Mouse (Mus musculus) ovary, postnatal 36 days (tissue): ENCODE measurements at regions not wholly inside any gene's neighbourhood (a gene's known extent, or its start where the extent isn't known, plus 50 kb on each side); places are given as distances from the start of the nearest gene placed in this dataset.

Source experiments
- DNase-seq: peaks from one replicate; pipeline ENCODE4 v3.0.0; 2022; ENCODE audit warnings: low spot score, mixed read lengths

DNA sequence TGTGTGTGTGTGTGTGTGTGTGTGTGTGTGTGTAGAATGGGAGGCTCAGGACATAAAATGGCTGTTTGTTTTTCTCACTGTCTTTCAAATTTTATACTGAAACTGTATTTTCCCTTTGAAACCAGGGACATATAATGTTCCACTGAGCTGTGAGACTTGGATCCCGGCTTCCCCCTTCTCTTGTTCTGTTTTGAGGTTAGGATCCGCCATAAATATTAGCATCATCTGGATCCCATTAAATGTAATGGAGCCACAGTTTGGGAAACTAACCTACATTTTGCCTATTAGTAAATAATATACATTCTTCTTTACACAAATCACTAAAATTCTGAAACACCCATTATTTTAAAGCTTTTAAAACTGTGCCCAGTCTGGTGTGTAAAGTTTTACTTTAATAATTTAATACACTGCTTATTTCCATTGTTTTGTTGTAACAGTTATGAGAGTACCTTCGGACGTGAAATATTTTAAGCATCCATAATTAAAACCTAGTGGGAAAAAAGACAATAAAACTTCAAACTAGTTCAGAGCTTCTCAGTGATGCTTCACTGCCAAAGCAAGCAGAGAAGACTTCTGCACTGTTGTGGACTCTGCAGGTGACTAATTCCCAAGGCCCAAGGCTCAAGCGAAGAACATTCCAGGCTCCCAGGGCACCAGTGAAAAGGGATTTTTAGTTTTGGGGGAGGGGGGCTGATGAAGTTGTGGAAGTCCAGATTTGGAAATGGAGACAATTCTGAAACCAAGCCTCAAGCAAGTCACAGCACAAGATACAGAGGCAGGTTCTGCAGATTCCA, 684.9 kb downstream of the Fat4 start:
- no peak for DNase-seq

DNA sequence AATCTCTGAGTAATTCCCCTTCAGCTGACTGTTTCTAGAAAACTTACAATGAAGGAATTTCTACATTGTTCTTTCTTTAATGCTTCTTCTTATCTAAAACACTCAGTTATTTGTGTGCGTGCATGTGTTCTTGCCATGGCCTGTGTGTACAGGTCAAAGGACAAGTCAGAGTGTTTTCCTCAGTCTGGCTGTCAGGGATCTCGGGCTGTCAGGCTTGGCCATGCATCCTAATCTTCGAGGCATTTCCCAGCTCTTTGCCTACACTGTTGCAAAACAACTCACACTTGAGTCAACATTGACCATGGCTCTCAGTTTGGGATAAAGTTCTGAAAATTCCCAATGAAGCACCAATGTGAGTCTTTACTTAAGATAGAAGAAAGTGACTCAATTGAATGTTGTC, 688.5 kb downstream of the Fat4 start:
- DNase-seq, result no peak

DNA sequence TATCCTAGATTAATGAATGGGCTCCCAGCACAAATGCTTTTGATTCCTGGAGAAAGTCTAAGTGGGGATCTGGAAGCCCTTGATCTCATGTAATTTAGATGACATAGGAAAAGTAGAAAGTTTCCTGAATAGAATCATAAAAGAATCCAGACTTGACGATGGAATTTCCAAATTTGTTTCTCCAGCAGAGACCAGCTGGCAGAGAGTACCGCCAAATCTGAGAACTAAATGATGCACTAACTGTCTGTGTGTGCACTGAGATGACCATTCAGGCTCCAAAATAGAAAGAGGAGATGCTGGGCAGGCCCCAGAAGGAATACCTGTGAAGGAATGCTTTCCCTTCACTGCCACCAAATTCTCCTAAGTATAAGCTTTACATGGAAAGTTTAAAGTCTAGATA, 704.6 kb downstream of the Fat4 start:
- no peak for DNase-seq

DNA sequence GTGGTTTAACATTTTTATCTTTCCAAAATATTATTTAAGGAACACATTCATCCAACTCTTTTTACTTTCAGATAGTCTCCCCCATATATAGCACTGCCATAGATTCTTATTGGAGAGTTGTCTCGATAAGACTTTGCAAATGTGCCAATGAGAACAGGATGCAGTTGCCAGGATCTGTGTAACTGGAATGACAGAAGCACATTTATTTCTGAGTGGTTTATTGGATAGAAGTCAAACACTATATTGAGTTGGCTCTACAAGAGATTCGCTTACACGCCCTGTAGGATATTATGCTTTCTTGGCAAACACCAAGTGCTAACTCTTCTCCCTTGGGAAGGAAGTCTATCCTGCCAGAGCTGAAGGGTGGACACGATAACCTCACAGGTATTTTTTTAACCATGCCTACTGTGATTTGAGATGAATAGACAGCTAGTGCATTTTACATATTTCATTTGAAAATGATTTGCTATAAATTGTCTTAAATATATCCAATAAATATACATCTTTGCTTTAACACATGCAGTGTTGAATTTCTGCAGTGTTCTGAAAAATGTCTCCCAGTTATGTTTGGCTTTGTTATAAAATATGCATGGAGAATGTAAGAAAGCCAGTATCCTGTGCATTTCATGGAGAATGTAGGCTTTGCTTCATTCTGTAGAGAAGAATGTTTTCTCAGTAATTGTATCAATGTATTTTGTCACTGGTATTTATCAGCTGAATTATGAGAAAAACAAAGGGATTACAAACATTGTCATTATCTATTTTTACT, 705.8 kb downstream of the Fat4 start:
- no peak for DNase-seq

DNA sequence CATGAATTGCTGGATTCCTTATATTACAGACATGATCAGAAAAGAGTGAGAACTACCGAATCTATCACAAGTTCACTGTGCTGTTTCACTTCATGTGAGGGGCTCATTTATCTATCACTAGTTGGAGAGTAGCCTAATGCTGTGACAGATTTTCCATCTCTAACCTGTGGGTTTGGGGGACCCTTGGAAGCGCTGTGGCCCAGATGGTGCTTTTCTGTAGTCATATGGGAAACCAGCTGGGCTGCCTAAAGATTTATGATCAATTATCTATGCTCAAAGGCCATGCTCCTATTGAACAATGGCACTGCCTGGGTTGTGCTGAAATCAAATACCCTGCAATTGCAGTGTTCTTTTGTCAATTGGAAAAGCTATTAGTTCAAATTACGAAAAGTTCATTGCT, 723.2 kb downstream of the Fat4 start:
- no peak for DNase-seq

DNA sequence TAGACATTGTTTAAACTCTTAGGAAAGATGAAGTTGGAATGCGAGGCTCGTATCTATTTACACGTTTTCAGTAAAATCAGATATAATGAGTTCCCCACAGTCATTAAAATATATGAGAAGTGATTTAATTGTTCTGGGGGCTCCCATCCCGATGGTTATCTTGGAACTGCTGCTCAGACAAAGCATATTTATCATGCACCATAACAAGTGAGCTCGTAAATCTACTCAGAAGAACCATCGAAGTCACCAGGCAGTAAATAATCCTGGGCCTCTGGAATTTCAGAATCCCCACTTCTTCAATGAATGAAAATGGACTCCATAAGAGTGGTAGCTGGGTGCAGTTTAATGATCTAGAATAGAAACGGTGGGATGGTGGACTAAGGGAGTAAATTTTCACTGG, 725.7 kb downstream of the Fat4 start:
- DNase-seq, result no peak

DNA sequence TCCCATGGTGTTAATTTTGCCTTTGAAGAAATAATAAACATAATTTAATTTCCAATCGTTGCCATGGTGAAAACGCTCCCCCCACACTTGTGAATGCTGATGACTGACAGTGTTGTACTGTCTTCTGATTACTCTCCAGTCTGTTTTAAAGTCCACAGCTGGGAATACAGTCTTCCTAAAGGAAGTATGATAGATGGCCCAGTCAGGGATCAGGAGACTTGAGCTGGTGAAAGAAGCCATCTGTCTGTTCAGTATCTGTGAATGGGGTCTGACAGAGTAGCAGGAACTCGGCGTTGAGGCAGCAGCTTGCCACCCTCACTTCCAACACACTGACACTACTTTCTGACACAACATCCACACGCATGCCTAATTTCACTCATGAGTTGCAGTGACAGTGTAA, 751.2 kb downstream of the Fat4 start:
- no peak for DNase-seq

DNA sequence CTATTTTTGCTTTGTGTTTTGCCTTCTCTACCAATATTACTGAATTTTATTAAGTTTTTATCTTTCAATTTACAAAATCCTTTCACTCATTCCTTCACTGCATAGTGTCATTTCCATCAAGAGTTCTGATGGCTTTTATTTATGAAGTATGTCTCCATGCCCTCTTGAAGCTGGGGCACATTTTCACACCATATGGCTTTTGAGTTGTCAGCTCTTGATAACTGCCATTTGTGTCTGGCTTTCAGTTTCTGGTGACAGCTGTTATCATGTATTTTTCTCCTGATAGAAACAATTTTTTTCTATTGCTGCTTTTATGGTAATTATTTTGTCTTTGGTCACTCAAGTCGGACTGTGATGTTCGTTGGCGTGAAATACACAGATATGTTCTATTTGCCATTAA, 756.5 kb downstream of the Fat4 start:
- DNase-seq, result no peak

DNA sequence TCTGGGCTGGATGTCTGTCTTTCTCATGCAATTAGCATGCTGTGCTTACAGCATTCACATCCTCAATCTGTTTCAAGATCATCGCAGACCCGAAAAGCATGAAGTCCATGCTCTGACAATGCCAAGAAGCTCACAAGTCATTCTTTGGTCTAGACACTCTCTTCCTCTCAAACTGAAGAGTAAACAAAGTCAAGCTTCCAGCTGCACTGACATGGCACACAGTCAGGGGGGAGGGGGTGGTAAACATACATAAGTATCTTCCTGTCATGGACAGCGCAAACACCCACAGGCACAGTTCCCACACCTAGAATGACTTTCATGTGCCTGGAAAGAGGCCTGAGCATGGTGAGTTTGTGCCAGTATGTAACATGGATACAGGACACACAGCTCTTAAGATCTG, 780.1 kb downstream of the Fat4 start:
- no peak for DNase-seq

DNA sequence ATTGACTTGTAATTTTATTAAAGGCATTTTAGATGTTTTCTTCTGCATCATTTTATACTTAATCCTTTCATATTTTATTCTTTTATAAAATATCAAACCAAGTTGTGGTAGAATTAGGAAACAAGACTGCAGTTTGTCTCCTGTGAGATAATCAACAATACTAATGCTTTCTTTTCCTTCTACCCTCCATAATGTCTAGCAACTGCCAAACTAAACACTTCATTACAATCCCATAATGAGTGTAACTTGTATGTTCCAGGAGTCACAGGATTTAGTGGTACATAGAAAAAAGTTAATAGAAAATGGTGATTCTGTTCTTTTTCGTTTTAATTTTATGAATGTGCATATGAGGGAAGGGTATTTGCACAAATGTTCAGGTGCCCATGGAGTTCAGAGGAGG, 782.4 kb downstream of the Fat4 start:
- no peak for DNase-seq

DNA sequence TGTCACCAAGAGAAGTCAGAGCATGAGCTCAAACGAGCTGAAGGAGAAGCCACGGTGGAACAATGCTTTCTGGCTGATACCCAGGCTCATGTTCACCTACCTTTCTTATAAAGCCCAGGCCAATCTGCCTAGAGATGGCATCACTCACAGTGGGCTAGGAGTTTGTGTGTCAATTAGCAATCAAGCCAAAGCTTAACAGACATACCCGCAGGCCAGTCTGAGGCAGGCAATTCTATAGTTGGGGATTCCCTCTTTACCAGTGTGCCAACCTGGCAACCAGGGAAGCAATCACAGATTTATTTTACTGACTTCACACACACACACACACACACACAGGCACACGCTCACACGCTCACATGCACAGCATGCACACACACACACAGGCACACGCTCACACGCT, 787.3 kb downstream of the Fat4 start:
- no peak for DNase-seq

DNA sequence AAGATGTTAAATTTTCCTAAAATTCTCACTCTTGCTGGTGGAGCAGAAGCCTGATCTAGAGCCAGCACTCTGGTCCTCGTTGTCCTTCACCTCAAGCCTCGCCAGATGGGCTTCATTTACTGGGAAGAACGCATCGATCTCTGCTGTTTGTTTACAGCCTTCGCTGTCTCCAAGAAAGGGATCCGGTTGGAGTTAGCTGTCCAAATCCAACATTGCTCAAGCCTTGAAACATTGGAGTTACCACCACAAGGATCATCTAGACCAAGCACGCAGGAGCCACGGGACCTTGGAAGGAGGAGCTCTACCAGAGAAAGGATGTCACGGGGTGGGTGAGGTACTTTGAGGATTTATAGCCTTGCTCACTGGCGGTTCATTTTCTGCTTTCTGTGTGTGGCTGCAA, 788.2 kb downstream of the Fat4 start:
- DNase-seq, result no peak

DNA sequence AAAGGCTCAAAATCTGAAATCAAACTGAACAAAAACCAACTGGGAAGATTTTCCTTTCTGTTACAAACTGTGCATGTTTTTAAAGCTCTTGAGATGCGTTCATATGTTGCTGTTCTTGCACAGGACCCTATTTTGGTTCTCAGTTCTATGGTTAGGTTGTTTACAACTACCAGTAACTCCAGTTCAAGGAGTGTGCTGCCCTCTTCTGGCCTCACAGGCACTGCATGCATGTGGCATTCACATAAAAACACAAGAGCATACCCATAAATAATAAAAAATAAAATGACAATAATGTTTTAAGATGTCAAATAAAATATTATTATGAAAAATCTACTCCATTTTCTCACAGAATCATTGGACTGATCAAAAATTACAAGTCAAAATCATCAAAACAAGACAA, 818.9 kb downstream of the Fat4 start:
- DNase-seq, result no peak

DNA sequence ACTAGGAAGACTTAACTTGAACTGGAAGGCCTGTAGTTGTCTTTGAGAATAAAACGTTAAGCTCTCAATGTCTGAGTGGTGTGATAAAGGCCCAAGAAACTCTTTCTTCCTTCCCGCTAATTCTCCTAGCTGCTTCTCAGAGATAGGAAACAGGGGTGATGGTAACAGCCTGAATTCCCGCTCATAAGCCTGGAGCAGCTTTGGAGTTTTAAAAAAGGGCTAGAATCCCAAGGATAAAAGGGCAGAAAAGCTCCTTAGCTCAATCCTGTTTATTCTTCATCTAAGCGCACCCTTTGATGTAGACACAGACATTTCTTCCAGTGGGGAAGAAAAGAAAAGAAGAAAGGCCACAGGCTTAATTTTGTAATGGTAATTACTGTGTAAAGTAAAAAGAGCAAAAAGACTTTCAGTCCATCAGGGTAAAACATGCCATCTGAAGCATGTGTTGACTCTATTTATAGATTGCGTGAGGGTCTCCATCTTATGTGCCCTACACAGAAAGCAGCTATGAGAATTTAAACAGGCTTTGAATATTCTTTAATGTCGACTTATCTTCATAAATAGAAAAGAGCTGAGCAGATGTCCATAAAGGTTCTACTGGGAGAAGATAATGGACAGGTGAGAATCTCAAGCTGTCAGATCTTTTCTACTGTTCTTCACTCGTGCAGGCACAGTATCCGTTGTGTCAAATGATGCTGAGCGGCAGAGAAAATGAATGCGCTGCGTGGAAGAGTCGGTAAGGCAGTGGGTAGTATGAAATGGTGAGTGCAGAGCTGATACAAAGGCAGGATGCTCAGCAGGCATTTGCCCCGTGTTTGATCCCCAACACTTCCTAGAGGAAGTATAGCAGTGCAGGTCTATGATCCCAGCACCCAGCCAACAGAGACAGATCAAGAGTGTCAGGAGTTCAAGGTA, 818.0 kb upstream of the Intu start:
- no peak for DNase-seq

DNA sequence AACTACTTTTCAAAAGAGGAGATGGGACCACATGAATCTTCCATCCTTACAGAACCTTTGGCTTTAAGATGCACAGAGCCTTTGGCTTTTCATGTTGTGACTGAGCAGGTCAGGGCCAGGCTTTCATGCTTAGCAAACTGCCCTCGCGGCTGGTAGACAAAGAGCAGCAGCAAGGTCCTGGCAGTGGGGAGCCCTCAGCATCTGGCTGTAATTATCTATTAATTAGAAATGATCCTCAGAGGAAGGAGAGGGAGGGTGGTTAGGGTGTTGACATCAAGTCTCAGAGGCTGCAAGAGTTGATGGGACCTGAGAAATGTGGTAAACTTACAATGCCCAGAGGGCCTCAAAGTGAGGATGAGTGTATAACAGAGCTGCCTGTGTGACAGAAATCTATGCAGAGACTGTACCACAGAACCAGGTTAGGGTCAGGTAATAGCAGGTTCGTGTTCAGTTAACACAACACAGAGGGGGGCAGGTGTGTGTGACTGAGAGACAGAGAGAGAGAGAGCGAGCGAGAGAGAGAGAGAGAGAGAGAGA, 817.0 kb upstream of the Intu start:
- no peak for DNase-seq

DNA sequence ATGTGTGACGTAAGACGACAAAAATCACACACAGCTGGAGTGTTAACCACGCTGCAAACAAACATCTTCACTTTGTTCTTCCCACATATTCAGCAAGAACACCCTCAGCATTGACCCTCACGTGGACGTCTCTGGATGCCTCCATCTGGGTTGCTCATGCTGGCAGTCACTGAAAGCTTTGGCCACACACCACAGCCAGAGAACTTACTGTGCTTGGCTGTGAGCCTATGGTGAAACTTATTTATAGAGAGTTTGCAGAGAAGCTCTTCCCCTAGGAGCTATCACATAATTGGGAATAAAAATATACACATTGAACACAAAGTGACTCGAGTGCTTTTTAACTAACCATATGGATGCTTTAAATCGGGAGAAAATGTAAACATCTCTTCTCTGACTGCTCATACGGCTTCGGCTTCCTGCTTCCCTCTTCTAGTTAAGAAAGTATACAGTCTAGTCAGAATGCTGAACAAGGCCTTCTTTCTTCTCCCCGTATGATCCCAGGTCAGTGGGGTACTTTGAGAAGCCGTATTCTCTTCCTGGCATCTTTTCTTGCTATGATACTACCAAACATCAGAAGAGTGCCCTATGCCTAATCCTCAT, 812.0 kb upstream of the Intu start:
- DNase-seq, result no peak

DNA sequence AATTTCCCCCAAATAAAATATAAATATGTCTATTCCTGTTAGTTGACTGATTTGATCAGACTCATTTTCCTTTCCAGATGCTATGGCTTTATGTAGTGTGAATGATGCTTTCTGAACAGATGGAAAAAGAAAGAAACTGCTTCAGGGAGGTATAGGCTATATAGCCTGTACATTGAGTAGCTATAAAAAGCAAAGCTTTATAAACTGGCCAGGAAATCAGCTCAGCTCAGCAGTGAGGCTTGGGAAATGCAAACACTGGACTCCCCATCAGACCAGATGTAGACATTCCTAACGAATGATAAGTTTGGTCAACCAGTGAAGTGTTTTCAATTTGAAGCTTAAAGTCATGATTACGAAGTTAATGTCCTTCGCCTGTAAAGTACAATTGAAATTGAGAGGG, 805.3 kb upstream of the Intu start:
- DNase-seq, result no peak

DNA sequence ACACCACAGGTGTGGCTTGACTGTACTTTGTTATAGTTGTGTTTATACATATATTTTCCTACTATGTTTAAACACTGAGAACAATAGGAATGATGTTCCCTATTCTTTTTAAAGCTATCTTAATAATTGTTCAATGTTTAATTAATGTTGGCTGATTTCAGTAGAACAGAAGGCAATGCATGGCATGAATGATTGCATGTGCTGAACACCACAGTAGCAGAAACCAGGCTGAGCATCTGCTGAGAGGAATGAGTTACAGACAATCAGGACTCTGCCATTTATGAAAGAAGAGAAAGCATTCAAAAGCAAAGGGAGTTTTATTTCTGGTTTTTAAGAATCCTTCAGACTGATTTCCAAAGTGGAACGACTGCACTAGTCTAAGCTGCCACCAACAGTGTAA, 794.4 kb upstream of the Intu start:
- DNase-seq, result no peak

DNA sequence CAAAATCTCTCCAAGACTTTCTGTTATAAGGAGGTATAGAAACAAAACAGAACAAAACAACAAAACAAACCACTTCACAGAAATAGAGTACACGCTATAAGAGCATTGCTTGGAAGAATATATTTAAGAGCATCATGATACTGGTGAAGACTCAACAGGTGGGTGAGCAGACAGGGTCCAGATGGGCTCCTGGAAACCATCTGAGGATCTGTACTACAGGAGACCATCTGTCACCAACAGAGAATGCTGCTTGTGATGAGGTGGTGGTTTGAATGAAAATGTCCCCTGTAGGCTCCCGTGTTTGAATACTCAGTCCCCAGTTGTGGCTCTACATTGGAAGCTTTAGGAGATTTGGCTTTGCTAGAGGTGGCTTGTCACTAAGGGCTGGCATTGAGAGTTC, 785.1 kb upstream of the Intu start:
- DNase-seq, result no peak

DNA sequence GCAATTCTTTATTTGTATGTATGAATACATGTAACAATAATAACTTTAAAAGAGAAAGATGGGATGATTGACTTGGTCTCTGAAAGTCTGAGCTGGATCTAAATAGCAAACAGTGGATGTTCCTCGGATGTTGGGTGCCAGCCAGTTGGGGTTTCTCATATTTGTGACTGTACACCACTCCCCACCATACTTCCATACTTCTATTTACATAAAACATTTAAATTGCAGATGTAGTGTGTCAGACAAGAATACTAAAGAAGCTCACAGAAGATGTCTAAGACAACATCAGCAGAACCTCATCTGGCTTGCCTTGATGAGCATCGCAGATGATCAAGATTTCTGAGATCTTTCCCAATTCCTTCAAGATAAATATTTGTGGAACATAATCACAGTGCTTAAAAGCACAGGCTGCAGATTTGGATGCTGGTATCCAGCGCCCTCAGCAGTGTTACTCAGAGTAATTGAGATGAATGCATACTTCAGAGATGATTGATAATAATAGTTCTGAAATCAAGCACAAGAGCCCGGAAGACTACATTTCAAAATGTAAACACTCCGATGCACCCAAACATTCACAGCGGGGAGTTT, 762.0 kb upstream of the Intu start:
- DNase-seq, result no peak

DNA sequence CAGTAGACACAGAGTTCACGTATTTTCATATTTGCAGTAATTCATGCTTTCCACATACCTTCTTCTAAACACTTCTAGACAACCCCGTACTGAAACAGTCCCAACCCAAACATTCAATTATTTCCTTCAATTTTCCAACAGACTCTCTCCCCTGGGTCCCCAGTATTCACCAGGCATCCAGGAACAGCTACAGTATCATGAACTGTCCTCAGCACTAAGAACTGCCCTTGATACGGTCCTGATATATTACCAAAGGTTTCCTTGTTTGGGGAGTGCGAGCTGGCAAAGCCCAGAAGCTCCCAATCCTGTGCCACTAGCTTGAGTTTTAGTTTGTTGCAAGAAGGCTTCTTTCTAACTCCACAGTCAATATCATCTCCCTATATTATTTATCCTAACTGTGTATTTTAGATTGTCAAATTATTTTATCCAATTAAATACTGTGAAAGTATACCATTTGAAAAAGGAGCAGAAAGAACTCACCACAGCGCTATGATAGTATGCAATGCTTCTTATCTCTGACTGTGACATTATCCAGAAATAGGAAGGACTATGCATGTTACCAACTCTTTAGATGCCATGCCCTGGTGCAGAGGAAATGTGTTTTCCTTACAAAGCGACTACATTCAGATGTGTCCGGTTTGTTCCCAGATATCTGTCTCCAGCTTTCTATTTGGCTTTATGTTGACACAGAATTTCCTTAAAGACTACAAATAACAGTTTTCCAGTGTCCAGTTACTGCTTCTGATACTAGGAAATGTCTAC, 754.6 kb upstream of the Intu start:
- no peak for DNase-seq
